Mouse (Mus musculus) neural tube, embryonic 12.5 days (tissue): ENCODE measurements around the gene Snx18. TPM values are rescaled to one million over a fixed set of nuclear protein-coding genes. Genes with fewer than 3 reads are reported as not detected.

Source experiments
- ATAC-seq: fragments of 200-750 bp; cut with Nextera tagmentation; 2 replicates; pipeline ENCODE4 v1.8.0; 2017; ENCODE audit warnings: low read depth, mild to moderate bottlenecking, moderate TSS enrichment, moderate library complexity; ENCODE audit not compliant: low FRiP score
- H3K27ac ChIP-seq: fragments of 300-500 bp; sonication (generic); 2 replicates; pipeline ENCODE4 v1.5.1; 2016
- H3K27me3 ChIP-seq: fragments of 300-500 bp; sonication (generic); replicated peaks from 2 replicates; pipeline ENCODE4 v1.6.1; 2016; ENCODE audit warnings: mild to moderate bottlenecking
- H3K36me3 ChIP-seq: fragments of 300-500 bp; sonication (generic); 2 replicates; pipeline ENCODE4 v1.6.1; 2016; ENCODE audit warnings: mild to moderate bottlenecking
- H3K4me1 ChIP-seq: fragments of 300-500 bp; sonication (generic); 2 replicates; pipeline ENCODE4 v1.6.1; 2016
- H3K4me2 ChIP-seq: fragments of 300-500 bp; sonication (generic); replicated peaks from 2 replicates; pipeline ENCODE4 v1.6.1; 2016; ENCODE audit warnings: mild to moderate bottlenecking
- H3K4me3 ChIP-seq: fragments of 300-500 bp; sonication (generic); 2 replicates; pipeline ENCODE4 v1.5.1; 2016
- H3K9ac ChIP-seq: fragments of 300-500 bp; sonication (generic); 2 replicates; pipeline ENCODE4 v1.6.1; 2016; ENCODE audit warnings: mild to moderate bottlenecking
- H3K9me3 ChIP-seq: fragments of 300-500 bp; sonication (generic); 2 replicates; pipeline ENCODE4 v1.6.1; 2016; ENCODE audit warnings: mild to moderate bottlenecking
- WGBS: fragments of 180-500 bp; shearing (Covaris S2); methylation state at CpG from one replicate; pipeline ENCODE4 v1.1.7; 2016; 5-methylcytosine and 5-hydroxymethylcytosine counted together
- polyA plus RNA-seq: library from polyadenylated mRNA; unstranded; fragments of >200 nt; fragmentation: Nextera tagmentation; extraction: Ambion mirVana; gene quantifications from 2 replicates; pipeline ENCODE4 v1.2.1, GENCODE M21; 2016

Gene Snx18
- 30.7 and 36.2 TPM in 2 replicates for polyA plus RNA-seq

- peak within 1 kb of the TSS; percentile 70; the same call in 1 of the 2 replicates for H3K27ac ChIP-seq
- under 1% methylated on average over 119 of the region's 119 CpGs for WGBS
- 0 out of 2 replicates have a peak, but pooled peaks cover 4% of the 10 kb centered on the region for H3K36me3 ChIP-seq
- H3K4me2 ChIP-seq: peak within 1 kb of the TSS; percentile 84
- H3K27me3 ChIP-seq: no peaks in the 10 kb centered on the region
- peak within 1 kb of the TSS; percentile 86 for H3K9ac ChIP-seq
- peak within 1 kb of the TSS; percentile 92 for H3K4me3 ChIP-seq
- peaks cover 43% of the 10 kb centered on the region for H3K4me1 ChIP-seq
- no peaks in the 10 kb centered on the region for H3K9me3 ChIP-seq
- peak; percentile 94 for ATAC-seq
Measured at GRCm38 (mm10) chr13:113617891-113618823, at the start of gene Snx18. Snx18 (minus strand) TSS chr13:113618564.

GRCm38 (mm10) chr13:113663883-113664282 is 45.5 kb upstream of the Snx18 start:
- Histone ChIP-seq H3K4me2 (peak overlapping the region; percentile 23; the same call in 1 of the 2 replicates), H3K4me1 (peaks cover 8% of the 10 kb centered on the region), H3K9me3 (no peaks in the 10 kb centered on the region), H3K27me3 (no peaks in the 10 kb centered on the region), H3K4me3 (no peak overlapping the region), H3K36me3 (no peaks in the 10 kb centered on the region), H3K27ac (no peak overlapping the region), H3K9ac (no peak overlapping the region)
- 70% methylated on average over 7 of the region's 7 CpGs for WGBS
- ATAC-seq: no peak

DNA sequence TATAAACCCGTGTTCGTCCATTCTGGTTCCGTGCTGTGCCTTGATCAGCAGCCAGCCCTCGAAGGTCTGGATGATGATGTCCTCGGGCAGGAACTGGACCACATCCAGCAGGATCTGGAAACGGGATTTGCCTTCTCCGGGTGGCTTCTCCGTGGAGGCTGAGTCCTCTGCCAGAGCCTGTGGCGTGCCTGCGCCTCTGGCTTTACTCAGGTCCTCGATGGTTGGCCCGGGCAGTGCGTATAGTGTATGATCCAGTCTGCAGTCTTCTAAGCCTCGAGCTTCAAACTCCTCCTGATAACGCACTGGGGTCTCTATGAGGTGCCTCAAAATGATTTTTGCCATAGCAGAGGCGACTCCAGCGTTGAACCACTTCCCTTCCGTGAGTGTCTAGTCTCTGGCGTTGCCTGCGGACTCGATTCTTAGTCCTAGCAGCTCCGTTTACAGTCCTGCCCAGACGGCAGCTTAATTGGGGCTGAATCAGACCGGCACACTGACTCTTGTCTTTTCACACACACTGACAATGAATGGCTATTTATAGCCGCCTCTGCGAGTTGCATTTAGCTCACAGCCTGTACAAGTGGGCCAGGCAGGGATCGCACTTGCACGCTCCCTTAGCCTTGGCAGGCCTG is 44.9 kb upstream of the Snx18 start, which contains the start of gene Hspb3:
TSS of gene Hspb3 (minus strand) at position 526 of the 629 bp plus-strand sequence.
- Histone ChIP-seq H3K27me3 (no peaks in the 10 kb centered on the region), H3K27ac (no peak within 1 kb of the TSS), H3K4me1 (peaks cover 8% of the 10 kb centered on the region), H3K9me3 (no peaks in the 10 kb centered on the region), H3K36me3 (no peaks in the 10 kb centered on the region), H3K4me2 (peak within 1 kb of the TSS; percentile 23), H3K4me3 (no peak within 1 kb of the TSS), H3K9ac (no peak within 1 kb of the TSS)
- 54% methylated on average over 28 of the region's 28 CpGs for WGBS
- ATAC-seq: peak; percentile 74

- no peak for ATAC-seq
- no peak overlapping the region for H3K27ac ChIP-seq
- no peaks in the 10 kb centered on the region for H3K36me3 ChIP-seq
- H3K27me3 ChIP-seq: no peaks in the 10 kb centered on the region
- H3K4me3 ChIP-seq: no peak overlapping the region
- WGBS: 80% methylated on average over 7 of the region's 7 CpGs
- H3K4me1 ChIP-seq: peaks cover 8% of the 10 kb centered on the region
- H3K9me3 ChIP-seq: no peaks in the 10 kb centered on the region
- H3K4me2 ChIP-seq: no peak overlapping the region
- no peak overlapping the region for H3K9ac ChIP-seq
Measured at GRCm38 (mm10) chr13:113661826-113662271, 43.5 kb upstream of the Snx18 start.

- no peaks in the 10 kb centered on the region for H3K36me3 ChIP-seq
- no peak overlapping the region for H3K9ac ChIP-seq
- H3K27me3 ChIP-seq: no peaks in the 10 kb centered on the region
- H3K9me3 ChIP-seq: no peaks in the 10 kb centered on the region
- no peak overlapping the region for H3K27ac ChIP-seq
- 86% methylated on average over 9 of the region's 9 CpGs for WGBS
- ATAC-seq: no peak
- no peak overlapping the region for H3K4me3 ChIP-seq
- peaks cover 8% of the 10 kb centered on the region for H3K4me1 ChIP-seq
- H3K4me2 ChIP-seq: no peak overlapping the region
Measured at GRCm38 (mm10) chr13:113660576-113661310, 42.4 kb upstream of the Snx18 start.

DNA sequence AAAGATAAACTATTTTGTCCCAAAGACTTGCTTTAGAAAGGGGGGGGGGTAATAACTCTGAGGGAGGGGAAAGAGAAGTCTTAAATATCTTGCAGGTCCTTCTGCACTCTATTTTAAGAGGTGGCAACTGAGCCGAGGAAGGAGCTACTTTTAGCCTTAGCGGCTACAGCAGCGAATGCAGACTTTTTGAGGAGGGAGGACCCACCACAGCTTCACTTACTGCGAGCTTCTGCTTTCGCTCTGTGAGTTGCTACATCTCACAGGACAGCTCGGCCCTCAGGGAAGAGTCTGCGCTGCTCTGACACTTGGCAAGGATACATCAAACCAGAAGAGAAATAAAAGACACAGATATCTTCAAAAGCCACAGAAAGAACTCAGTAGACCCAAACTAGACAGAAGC is 38.8 kb upstream of the Snx18 start:
- ATAC-seq: no peak
- Histone ChIP-seq H3K9me3 (no peaks in the 10 kb centered on the region), H3K36me3 (no peaks in the 10 kb centered on the region), H3K27ac (no peak overlapping the region), H3K4me2 (no peak overlapping the region), H3K4me3 (no peak overlapping the region), H3K4me1 (no peaks in the 10 kb centered on the region), H3K27me3 (no peaks in the 10 kb centered on the region), H3K9ac (no peak overlapping the region)
- WGBS: 80% methylated on average over 7 of the region's 7 CpGs

DNA sequence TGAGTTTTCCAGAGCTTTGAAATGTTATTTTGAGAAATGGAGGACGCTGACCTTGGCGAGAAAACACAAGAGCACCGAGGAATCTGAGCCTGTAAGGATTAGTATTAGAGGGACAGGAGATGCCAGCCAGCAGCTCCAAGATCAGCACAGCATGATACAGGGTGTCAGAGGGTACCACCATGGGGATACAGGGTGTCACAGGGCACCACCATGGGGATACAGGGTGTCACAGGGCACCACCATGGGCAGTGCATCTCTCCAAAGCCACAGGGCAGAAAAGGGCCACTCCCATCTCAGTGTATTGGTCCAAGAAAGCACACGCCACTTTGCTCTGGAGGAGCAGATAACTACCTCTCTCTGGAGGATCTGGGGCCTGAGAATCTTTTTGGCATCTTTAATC is 38.3 kb upstream of the Snx18 start:
- ATAC-seq: no peak
- H3K27ac ChIP-seq: no peak overlapping the region

DNA sequence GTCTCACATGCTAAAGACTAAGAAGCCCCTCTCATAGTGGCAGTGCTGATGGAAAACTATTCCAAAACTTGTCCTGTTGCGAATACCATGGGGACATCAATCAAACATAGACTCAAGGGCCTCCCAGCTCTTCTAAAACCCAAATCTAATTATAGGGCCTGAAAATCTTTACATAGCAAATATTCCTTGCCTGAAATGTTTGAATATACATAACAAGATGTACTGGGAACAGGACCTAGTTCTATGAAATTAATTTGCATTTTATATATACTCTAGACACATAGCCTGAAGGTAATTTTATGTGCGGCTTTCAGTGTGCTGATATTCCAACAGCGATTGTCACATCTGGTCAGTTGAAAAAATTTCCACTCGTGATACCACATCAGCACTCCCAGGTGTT is 37.1 kb upstream of the Snx18 start:
- H3K9me3 ChIP-seq: no peaks in the 10 kb centered on the region
- no peak for ATAC-seq
- H3K9ac ChIP-seq: no peak overlapping the region
- H3K27me3 ChIP-seq: no peaks in the 10 kb centered on the region
- H3K4me3 ChIP-seq: no peak overlapping the region
- H3K4me1 ChIP-seq: no peaks in the 10 kb centered on the region
- 91% methylated on average over 4 of the region's 4 CpGs for WGBS
- no peaks in the 10 kb centered on the region for H3K36me3 ChIP-seq
- no peak overlapping the region for H3K4me2 ChIP-seq
- no peak overlapping the region for H3K27ac ChIP-seq

More for the DNA sequence above, 38.3 kb upstream of the Snx18 start:
- Histone ChIP-seq H3K9me3 (no peaks in the 10 kb centered on the region), H3K4me1 (no peaks in the 10 kb centered on the region), H3K36me3 (no peaks in the 10 kb centered on the region), H3K27me3 (no peaks in the 10 kb centered on the region), H3K4me3 (no peak overlapping the region), H3K4me2 (no peak overlapping the region), H3K9ac (no peak overlapping the region)
- WGBS: 92% methylated on average over 4 of the region's 4 CpGs

- Histone ChIP-seq H3K4me2 (no peak overlapping the region), H3K9ac (no peak overlapping the region), H3K9me3 (no peaks in the 10 kb centered on the region), H3K36me3 (no peaks in the 10 kb centered on the region), H3K27me3 (no peaks in the 10 kb centered on the region), H3K4me1 (no peaks in the 10 kb centered on the region), H3K4me3 (no peak overlapping the region), H3K27ac (no peak overlapping the region)
- 69% methylated on average over 11 of the region's 11 CpGs for WGBS
- no peak for ATAC-seq
Measured at GRCm38 (mm10) chr13:113640944-113641597, 22.7 kb upstream of the Snx18 start.

- Histone ChIP-seq H3K4me2 (0 out of 2 replicates have a peak overlapping the region, but pooled peaks have one; percentile 7), H3K9me3 (no peaks in the 10 kb centered on the region), H3K36me3 (no peaks in the 10 kb centered on the region), H3K4me1 (no peaks in the 10 kb centered on the region), H3K9ac (no peak overlapping the region), H3K27me3 (no peaks in the 10 kb centered on the region), H3K27ac (no peak overlapping the region), H3K4me3 (no peak overlapping the region)
- whole genome bisulfite sequencing: 32% methylated on average over 7 of the region's 7 CpGs
- ATAC-seq: no peak
Measured at GRCm38 (mm10) chr13:113638914-113639313, 20.6 kb upstream of the Snx18 start.

DNA sequence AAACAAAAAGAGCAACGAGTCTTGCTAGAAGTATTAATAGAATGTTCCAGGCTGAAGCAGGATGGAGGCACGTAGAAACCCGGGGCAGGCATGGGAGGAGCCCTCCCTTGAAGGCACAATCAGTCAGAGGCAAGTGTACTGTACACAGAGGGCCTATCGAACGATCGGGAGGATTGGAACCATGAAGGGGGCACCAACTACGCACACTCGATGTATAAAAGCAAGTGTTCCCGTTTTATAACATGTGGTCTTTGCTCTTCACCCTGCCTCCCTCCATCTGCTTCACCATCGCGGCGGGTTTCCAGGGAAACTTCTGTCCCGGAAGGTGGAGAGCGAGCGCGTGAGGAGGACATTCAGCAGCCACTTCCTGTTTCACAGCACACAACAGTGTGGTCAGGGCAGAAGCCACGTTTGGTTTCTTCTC is 17.4 kb upstream of the Snx18 start:
- H3K4me3 ChIP-seq: no peak overlapping the region
- H3K9ac ChIP-seq: no peak overlapping the region
- H3K4me2 ChIP-seq: no peak overlapping the region
- no peak for ATAC-seq
- H3K36me3 ChIP-seq: no peaks in the 10 kb centered on the region
- H3K27ac ChIP-seq: no peak overlapping the region
- no peaks in the 10 kb centered on the region for H3K9me3 ChIP-seq
- H3K4me1 ChIP-seq: no peaks in the 10 kb centered on the region
- WGBS: 90% methylated on average over 17 of the region's 17 CpGs
- no peaks in the 10 kb centered on the region for H3K27me3 ChIP-seq
